Mouse (Mus musculus) limb, embryonic 13.5 days (tissue): ENCODE measurements at regions not wholly inside any gene's neighbourhood (a gene's known extent, or its start where the extent isn't known, plus 50 kb on each side); places are given as distances from the start of the nearest gene placed in this dataset.

Experiments
- ATAC-seq: fragments of 200-750 bp; cut with Nextera tagmentation; 2 replicates; pipeline ENCODE4 v1.8.0; 2017; ENCODE audit warnings: low read depth, moderate number of reproducible peaks, moderate TSS enrichment; ENCODE audit not compliant: low FRiP score
- H3K27ac ChIP-seq: fragments of 300-500 bp; sonication (generic); 2 replicates; pipeline ENCODE4 v1.5.1; 2015; ENCODE audit warnings: inconsistent platforms, mild to moderate bottlenecking, moderate library complexity
- H3K27me3 ChIP-seq: fragments of 300-500 bp; sonication (generic); 2 replicates; pipeline ENCODE4 v1.6.1; 2015; ENCODE audit warnings: mild to moderate bottlenecking, inconsistent platforms
- H3K36me3 ChIP-seq: fragments of 300-500 bp; sonication (generic); 2 replicates; pipeline ENCODE4 v1.6.1; 2015; ENCODE audit warnings: inconsistent platforms, mild to moderate bottlenecking, moderate library complexity
- H3K4me1 ChIP-seq: fragments of 300-500 bp; sonication (generic); 2 replicates; pipeline ENCODE4 v1.6.1; 2015; ENCODE audit warnings: inconsistent platforms
- H3K4me2 ChIP-seq: fragments of 300-500 bp; sonication (generic); replicated peaks from 2 replicates; pipeline ENCODE4 v1.6.1; 2015; ENCODE audit warnings: inconsistent platforms, mild to moderate bottlenecking, moderate library complexity
- H3K4me3 ChIP-seq: fragments of 300-500 bp; sonication (generic); 2 replicates; pipeline ENCODE4 v1.5.1; 2015; ENCODE audit warnings: moderate library complexity, mild to moderate bottlenecking, inconsistent platforms
- H3K9ac ChIP-seq: fragments of 300-500 bp; sonication (generic); 2 replicates; pipeline ENCODE4 v1.6.1; 2015; ENCODE audit warnings: mild to moderate bottlenecking, inconsistent platforms
- H3K9me3 ChIP-seq: fragments of 300-500 bp; sonication (generic); 2 replicates; pipeline ENCODE4 v1.6.1; 2016; ENCODE audit warnings: inconsistent platforms
- WGBS: fragments of 180-500 bp; shearing (Covaris S2); methylation state at CpG from one replicate; pipeline ENCODE4 v1.1.7; 2015; 5-methylcytosine and 5-hydroxymethylcytosine counted together

DNA sequence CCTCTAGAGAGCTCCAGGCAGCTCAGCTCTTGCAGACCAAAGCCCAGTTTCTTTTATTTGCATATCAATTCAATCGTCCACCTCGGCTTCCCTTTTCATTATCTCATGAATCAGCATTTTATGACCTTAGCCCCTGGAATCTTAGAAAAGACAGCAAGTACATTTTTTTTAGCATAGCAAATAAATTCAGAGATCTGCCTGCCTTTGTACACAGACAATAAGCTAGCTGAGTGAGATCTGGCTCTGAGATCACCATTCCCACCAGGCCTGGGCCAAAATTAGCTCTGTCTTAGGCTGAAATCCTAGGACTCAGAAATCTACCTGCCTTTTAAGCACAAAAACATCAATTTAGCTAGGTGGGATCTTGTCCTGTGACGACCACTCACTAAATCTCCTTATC lies 80.7 kb upstream of the Mark1 start:
- Histone ChIP-seq H3K36me3 (no peaks in the 10 kb centered on the region), H3K27me3 (no peaks in the 10 kb centered on the region), H3K4me2 (no peak overlapping the region), H3K9me3 (peaks cover 2% of the 10 kb centered on the region; the same call in 1 of the 2 replicates), H3K9ac (no peak overlapping the region), H3K4me1 (no peaks in the 10 kb centered on the region), H3K27ac (no peak overlapping the region), H3K4me3 (no peak overlapping the region)
- WGBS: 45% methylated on average over 3 of the region's 3 CpGs
- no peak for ATAC-seq

DNA sequence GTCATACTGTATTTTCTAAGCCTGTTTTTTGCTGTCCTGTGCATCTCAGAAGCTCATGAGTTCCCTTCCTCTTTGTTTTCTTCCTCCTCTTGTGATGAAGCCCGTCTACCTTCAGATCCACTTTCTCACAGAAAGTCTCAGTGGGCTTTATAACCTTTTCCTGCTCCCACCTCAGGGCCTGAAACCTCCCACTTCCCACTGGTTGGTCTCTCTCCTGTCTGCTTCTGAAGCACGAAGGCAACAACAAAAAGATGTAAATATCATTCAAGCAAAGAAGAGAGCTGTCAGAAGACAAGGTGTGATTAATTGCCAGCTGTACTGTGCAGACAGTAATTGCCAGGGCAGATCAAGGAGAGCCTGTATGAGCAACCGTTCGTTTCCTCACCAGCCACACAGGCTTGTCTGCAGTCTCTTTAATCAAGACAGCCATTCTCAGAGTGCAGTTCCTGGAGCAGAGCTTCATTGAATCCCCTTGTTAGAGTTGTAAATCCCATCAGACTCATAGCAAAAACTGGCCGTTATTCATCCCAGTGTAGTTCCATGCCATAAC lies 80.0 kb upstream of the Mark1 start:
- no peak overlapping the region for H3K9ac ChIP-seq
- no peak overlapping the region for H3K27ac ChIP-seq
- no peaks in the 10 kb centered on the region for H3K4me1 ChIP-seq
- no peak overlapping the region for H3K4me3 ChIP-seq
- peaks cover 2% of the 10 kb centered on the region; the same call in 1 of the 2 replicates for H3K9me3 ChIP-seq
- H3K4me2 ChIP-seq: no peak overlapping the region
- WGBS: 18% methylated on average over 5 of the region's 5 CpGs
- H3K36me3 ChIP-seq: no peaks in the 10 kb centered on the region
- H3K27me3 ChIP-seq: no peaks in the 10 kb centered on the region
- no peak for ATAC-seq

DNA sequence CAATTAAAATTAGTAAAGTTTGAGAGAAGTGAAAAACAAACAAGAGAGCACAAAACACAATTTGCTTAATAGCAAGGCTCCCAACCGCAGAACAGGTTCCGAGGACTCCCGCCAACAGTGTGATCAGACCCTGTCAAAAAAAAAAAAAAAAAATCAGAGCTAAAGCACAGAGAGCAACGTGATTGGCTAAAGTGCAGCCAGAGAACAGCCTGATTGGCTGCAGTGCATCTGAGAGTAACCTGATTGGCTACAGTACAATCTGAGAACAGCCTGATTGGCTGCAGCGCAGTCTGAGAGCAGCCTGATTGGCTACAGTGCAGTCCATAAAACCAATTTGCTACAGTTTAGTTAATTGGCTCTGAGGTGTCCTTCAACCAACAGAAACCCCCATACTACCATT lies 74.6 kb upstream of the Mark1 start:
- ATAC-seq: no peak
- Histone ChIP-seq H3K9me3 (peaks cover 2% of the 10 kb centered on the region; the same call in 1 of the 2 replicates), H3K36me3 (no peaks in the 10 kb centered on the region), H3K4me2 (no peak overlapping the region), H3K27ac (no peak overlapping the region), H3K4me3 (no peak overlapping the region), H3K27me3 (no peaks in the 10 kb centered on the region), H3K9ac (no peak overlapping the region), H3K4me1 (no peaks in the 10 kb centered on the region)
- 93% methylated on average over 5 of the region's 5 CpGs for WGBS

DNA sequence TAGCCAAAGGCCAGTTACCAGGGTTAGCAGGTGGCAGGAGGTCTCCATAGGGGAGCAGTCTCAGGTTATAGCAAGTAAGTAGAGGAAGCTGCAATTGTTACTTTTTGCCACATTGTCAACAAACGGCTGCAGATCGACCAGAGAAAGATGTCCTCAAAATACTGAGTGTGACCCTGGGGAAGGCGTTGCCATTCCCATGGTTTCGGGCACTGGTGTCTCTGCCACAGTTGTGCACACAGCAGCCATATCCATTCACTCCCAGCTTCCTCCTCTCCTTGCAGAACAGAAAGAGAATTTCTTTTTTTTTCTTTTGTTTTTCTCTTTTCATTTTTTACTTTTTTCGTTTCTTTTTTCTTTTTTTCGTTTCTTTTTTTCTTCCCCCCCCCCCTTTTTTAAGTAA lies 73.4 kb upstream of the Mark1 start:
- WGBS: 82% methylated on average over 6 of the region's 6 CpGs
- no peak overlapping the region for H3K4me3 ChIP-seq
- H3K36me3 ChIP-seq: no peaks in the 10 kb centered on the region
- H3K9ac ChIP-seq: no peak overlapping the region
- H3K27me3 ChIP-seq: no peaks in the 10 kb centered on the region
- peaks cover 2% of the 10 kb centered on the region; the same call in 1 of the 2 replicates for H3K9me3 ChIP-seq
- H3K4me2 ChIP-seq: no peak overlapping the region
- no peaks in the 10 kb centered on the region for H3K4me1 ChIP-seq
- H3K27ac ChIP-seq: no peak overlapping the region
- ATAC-seq: no peak

DNA sequence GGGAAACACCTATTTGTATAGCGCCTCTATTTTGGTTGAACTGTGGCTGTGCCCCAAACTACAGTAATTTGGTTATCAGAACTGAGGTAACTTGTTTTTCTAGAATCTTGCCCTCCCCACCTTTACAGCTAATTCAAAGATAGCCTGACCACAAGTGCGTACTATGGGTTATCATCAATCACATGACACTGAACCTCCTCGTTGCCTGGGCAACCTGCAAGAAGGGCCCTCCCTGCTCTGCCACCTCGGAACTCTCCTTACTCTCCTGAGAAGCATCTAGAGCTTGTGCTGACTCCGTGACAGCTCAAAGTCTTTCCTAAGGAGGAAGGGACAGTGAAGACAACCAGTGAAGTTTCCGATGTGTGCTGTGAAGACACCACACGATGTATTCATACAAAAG lies 72.2 kb upstream of the Mark1 start:
- Histone ChIP-seq H3K9me3 (peaks cover 2% of the 10 kb centered on the region; the same call in 1 of the 2 replicates), H3K9ac (no peak overlapping the region), H3K4me3 (no peak overlapping the region), H3K36me3 (no peaks in the 10 kb centered on the region), H3K4me1 (no peaks in the 10 kb centered on the region), H3K27ac (no peak overlapping the region), H3K27me3 (no peaks in the 10 kb centered on the region), H3K4me2 (no peak overlapping the region)
- WGBS: 72% methylated on average over 7 of the region's 7 CpGs
- no peak for ATAC-seq

DNA sequence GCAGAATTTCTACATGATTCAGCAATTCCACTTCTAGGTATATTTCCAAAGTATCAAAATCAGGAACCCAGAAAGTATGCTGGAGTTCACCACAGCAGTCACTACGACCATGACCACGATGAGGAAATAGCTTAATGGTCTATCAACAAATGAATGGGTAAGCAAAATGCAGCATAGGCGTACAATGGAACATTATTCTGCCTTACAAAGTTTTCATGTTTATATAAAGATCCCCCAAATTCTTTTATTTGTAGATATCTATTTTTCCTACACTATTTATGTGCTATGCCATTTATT lies 71.4 kb upstream of the Mark1 start:
- Histone ChIP-seq H3K27me3 (no peaks in the 10 kb centered on the region), H3K36me3 (no peaks in the 10 kb centered on the region), H3K9me3 (peaks cover 2% of the 10 kb centered on the region; the same call in 1 of the 2 replicates), H3K27ac (no peak overlapping the region), H3K4me1 (no peaks in the 10 kb centered on the region), H3K4me2 (no peak overlapping the region), H3K4me3 (no peak overlapping the region), H3K9ac (no peak overlapping the region)
- no peak; the same call in 1 of the 2 replicates for ATAC-seq
- WGBS: 78% methylated on average over 3 of the region's 3 CpGs

DNA sequence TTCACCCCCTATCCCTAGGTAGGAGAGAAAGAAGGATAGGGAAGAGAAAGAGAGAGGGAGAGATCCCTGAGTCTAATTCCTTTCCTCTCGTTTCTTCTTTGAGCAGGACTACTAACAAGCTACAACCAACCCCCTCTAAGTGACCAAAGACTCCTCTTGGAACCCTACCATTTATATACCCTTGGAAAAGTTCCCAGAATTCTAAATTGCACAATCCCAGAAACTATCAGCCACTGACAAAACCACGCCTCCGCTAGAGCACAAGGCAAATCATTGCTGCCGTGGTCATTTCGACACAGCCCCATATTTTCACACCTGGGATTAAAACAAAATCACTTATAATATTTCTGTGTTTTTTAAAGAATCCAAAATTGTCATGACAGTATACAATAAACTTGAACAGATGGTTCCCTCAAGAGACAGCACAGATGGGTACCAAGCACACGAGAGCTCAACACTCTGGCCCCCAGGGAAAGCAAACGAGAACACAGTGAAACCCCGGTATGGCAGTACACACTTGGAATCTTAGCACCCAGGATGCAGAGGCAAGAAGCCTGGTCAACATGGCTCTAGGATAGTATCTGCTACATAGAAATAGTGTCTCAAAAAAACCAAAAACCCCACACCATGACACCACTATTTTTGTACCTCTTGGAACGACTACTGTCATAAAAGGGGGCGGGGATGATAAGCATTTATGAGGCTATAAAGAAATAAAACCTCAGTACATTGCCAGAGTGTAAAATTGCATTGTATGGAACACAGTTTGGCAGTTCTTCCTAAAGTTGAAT lies 70.9 kb upstream of the Mark1 start:
- no peaks in the 10 kb centered on the region for H3K4me1 ChIP-seq
- H3K9me3 ChIP-seq: no peaks in the 10 kb centered on the region
- no peak overlapping the region for H3K4me3 ChIP-seq
- no peaks in the 10 kb centered on the region for H3K36me3 ChIP-seq
- WGBS: 57% methylated on average over 10 of the region's 10 CpGs
- H3K27me3 ChIP-seq: no peaks in the 10 kb centered on the region
- no peak overlapping the region for H3K9ac ChIP-seq
- no peak overlapping the region for H3K27ac ChIP-seq
- H3K4me2 ChIP-seq: no peak overlapping the region
- no peak for ATAC-seq

DNA sequence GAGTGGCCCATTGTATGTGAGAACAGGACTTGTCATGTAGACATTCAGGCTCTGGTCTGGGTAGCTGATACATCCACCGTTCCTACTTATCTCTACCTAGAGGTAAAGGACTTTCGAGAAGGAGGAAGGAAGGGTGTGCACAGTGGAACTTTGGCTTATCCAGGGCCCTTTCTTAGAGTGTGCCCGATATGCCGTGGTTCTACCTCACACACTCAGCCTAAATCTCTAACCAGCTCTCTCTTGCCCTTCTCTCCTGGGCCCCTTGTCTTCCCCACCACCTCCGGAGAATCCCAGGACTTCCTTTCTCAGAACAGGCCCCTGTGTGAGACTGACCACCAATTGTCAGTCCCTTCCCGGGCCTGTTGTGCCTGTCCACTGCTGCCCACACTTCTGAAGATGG lies 68.8 kb upstream of the Mark1 start:
- Histone ChIP-seq H3K9ac (no peak overlapping the region), H3K36me3 (no peaks in the 10 kb centered on the region), H3K9me3 (no peaks in the 10 kb centered on the region), H3K4me2 (no peak overlapping the region), H3K4me3 (no peak overlapping the region), H3K27ac (no peak overlapping the region), H3K4me1 (0 out of 2 replicates have a peak, but pooled peaks cover 2% of the 10 kb centered on the region), H3K27me3 (no peaks in the 10 kb centered on the region)
- WGBS: 89% methylated on average over 6 of the region's 6 CpGs
- no peak for ATAC-seq

DNA sequence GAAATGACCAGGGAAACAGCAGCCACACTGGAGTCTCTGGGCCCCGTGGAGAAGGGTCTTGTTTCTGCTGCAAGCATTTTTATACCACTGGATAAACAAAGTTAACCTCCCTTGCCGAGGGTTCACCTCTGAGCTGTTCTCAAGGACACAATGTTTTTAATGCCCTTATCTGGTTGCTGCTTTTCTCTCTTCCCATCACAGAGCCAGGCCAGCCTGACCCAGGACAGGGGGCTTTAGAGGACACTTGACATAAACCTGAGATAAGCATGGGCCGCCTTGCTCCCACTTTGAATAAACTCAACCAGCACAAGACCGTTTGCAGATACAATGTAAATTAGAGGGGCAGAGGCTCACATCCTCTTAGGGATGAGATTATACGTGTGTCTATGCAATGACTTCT lies 68.3 kb upstream of the Mark1 start:
- 0 out of 2 replicates have a peak, but pooled peaks cover 3% of the 10 kb centered on the region for H3K4me1 ChIP-seq
- H3K4me2 ChIP-seq: no peak overlapping the region
- H3K27ac ChIP-seq: no peak overlapping the region
- ATAC-seq: no peak
- no peak overlapping the region for H3K9ac ChIP-seq
- H3K27me3 ChIP-seq: no peaks in the 10 kb centered on the region
- 53% methylated on average over 5 of the region's 5 CpGs for WGBS
- no peaks in the 10 kb centered on the region for H3K9me3 ChIP-seq
- H3K36me3 ChIP-seq: no peaks in the 10 kb centered on the region
- H3K4me3 ChIP-seq: no peak overlapping the region

DNA sequence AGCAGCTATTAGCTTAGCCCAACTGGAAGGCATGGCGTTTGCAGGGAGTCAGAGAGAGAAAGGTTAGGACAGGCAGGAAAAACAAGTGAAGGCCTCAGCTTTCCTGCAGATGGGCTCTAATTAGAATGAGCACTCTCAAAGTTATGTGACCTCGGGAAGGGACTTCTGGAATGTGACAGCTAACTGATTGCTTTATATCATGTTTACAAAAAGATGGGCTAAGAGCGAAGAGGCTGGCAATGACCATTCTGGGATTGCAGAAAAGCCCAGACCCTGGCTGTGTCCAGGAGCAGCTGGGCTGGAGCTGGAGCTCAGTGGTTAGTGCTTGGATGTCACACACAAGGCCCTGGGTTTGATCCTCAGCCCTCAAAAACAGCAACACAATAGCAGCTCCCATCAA lies 65.7 kb upstream of the Mark1 start:
- 32% methylated on average over 3 of the region's 3 CpGs for WGBS
- H3K27ac ChIP-seq: no peak overlapping the region
- no peak overlapping the region for H3K4me3 ChIP-seq
- no peaks in the 10 kb centered on the region for H3K27me3 ChIP-seq
- no peaks in the 10 kb centered on the region for H3K36me3 ChIP-seq
- H3K4me2 ChIP-seq: no peak overlapping the region
- no peak overlapping the region for H3K9ac ChIP-seq
- ATAC-seq: no peak
- 0 out of 2 replicates have a peak, but pooled peaks cover 3% of the 10 kb centered on the region for H3K4me1 ChIP-seq
- no peaks in the 10 kb centered on the region for H3K9me3 ChIP-seq

DNA sequence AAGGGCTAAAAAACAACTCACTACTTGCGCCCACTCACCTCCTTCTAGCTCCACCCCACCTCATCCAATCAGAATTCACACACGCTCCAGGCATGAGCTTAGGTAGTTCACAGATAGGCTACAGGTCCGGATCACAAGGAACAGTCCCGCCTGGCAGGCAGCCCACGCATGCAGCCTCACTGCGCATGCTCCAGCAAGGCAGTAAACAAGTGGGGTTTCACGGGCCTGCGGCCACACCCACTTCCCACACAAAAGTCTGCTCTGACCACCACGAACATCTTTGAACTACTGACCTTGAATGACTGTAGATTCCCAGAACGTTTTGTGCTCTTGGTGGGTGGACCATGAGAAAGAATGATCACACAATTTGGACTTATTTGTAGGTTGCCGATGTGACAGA lies 62.7 kb upstream of the Mark1 start:
- Histone ChIP-seq H3K9ac (no peak overlapping the region), H3K27ac (no peak overlapping the region), H3K36me3 (no peaks in the 10 kb centered on the region), H3K4me2 (no peak overlapping the region), H3K4me1 (0 out of 2 replicates have a peak, but pooled peaks cover 3% of the 10 kb centered on the region), H3K27me3 (no peaks in the 10 kb centered on the region), H3K9me3 (no peaks in the 10 kb centered on the region), H3K4me3 (no peak overlapping the region)
- no peak for ATAC-seq
- 74% methylated on average over 11 of the region's 11 CpGs for WGBS

DNA sequence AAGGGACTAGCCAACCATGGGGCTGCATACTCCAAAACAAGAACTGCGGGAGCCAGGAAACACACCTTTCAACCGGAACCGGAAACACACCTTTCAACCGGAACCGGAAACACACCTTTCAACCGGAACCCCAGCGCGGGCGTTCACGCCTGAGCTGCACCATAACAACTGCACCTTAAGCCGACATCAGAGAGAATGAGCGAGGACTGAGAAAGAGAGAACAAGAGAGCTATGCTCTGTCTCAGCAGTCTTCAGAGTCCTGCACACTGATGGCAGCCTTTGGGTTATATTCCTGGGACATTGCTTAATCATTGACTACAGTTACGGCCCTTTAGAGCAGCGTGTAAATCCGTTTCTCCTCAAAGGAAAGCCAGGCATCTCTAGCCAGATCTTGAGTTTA lies 58.1 kb upstream of the Mark1 start:
- Histone ChIP-seq H3K4me2 (no peak overlapping the region), H3K9ac (no peak overlapping the region), H3K27ac (no peak overlapping the region), H3K9me3 (no peaks in the 10 kb centered on the region), H3K4me1 (no peaks in the 10 kb centered on the region), H3K36me3 (no peaks in the 10 kb centered on the region), H3K4me3 (no peak overlapping the region), H3K27me3 (no peaks in the 10 kb centered on the region)
- no peak for ATAC-seq
- 89% methylated on average over 15 of the region's 15 CpGs for WGBS

DNA sequence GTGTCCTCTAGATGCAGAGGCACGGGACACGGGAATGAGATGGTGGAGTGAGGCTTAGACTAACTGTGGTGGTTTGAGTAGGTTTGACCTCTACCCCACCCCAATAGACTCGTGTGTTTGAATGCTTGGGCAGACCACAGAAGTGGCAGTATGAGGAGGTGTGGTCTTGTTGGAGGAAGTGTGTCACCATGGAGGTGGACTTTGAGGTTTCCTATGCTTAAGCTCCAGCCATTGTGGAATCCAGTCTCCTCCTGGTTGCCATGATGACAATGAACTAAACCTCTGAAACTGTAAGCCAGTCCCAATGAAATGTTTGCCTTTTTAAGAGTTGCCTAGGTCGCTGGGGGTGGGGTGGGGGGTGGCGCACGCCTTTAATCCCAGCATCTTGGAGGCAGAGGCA lies 53.3 kb upstream of the Mark1 start:
- no peaks in the 10 kb centered on the region for H3K9me3 ChIP-seq
- no peak overlapping the region for H3K9ac ChIP-seq
- no peak overlapping the region for H3K27ac ChIP-seq
- H3K27me3 ChIP-seq: no peaks in the 10 kb centered on the region
- no peak overlapping the region for H3K4me3 ChIP-seq
- ATAC-seq: no peak
- H3K4me1 ChIP-seq: 0 out of 2 replicates have a peak, but pooled peaks cover 1% of the 10 kb centered on the region
- H3K36me3 ChIP-seq: no peaks in the 10 kb centered on the region
- no peak overlapping the region for H3K4me2 ChIP-seq
- WGBS: 82% methylated on average over 6 of the region's 6 CpGs
